Mouse (Mus musculus) kidney, adult 9 months (tissue): ENCODE measurements around the gene Gm14444.
A peak's percentile ranks its signal among the peaks of the same experiment; 100 is the strongest.
"Not testable (repeated sequence)": the region's sequence is repeated elsewhere in the genome, so short reads cannot be mapped to it uniquely, and the experiment has no call there.

Experiments
- DNase-seq: peaks from one replicate; pipeline ENCODE4 v3.0.0; 2022

The Gm14444 gene

DNA sequence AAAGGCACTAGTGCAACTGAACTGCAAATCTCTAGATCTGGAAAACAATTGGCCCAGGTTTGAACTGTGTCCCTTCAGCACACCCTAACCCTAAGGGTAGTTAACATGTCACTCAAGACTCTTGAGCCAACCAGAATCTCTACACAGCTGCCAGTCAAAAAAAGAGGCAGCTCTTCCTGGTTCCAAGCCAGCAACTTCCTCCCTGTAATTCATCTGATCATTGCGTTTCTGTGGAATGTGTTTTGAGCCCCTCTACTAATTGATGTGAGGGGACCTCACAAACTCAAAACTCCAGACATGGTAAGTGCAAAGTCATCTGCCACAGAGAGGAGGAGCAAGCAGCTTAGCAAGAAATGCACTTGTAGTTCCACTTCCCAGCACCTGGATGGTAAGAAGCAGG lies at the start of gene Gm14444:
TSS of gene Gm14444 (plus strand) at position 220 of the 400 bp plus-strand sequence.
- DNase-seq = not testable (repeated sequence)

DNA sequence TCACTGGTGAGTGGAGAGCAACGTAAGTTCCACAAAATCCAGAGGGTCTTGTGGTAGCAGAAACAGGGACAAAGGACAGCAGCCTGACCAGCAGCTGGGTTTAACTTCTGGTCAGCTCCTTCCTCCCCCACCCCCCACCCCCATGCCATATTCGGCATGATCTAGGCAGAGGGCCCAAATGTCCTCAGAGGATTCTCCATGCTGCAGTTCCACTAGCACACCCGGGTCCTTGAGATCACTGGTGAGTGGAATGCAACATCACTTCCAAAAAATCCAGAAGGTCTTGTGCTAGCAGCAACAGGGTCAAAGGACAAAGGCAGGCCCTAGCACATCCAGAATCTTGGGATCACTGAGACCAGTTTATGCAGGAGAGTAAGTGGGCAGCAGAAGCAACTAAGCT lies 44.6 kb upstream of the Gm14444 start:
- peak; percentile 56 for DNase-seq

DNA sequence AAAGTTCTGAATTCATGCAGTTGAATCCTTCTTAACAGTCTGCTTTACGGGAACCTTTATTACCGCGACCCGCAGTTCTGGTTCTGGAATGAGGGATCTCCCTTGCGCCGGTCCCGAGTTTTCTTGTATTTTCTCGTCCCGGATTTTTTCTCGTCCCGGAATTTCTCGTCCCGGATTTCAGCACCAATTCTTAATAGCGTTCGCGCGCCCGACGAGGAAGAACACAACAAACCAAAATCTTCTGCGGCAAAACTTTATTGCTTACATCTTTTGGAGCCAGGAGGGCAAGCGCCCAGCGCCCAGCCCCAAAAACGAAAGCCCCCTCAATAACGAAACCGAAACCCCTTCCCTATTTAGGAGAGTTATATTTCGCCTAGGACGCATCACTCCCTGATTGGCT lies 34.2 kb downstream of the Gm14444 start:
- not testable (repeated sequence) for DNase-seq

DNA sequence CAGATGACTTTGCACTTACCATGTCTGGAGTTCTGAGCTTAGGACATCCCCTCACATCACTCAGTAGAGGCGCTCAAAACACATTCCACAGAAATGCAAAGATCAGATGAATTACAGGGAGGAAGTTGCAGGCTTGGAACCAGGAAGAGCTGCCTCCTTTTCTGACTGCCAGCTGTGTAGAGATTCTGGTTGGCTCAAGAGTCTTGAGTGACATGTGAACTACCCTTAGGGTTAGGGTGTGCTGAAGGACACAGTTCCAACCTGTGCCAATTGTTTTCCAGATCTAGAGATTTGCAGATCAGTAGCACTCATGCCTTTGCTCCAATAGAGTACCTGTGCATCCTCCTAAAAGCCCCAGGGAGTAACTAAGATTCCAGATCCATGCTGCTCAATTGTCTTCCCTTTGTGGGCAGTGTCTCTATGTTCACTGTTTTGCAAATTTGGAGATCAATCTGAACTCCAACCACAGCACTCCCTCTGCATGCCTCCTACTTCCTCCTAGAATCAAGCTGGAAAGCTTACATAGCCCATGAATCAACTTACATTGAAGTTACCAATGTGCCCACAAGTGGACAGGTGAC lies 57.7 kb downstream of the Gm14444 start, which contains the start of gene Gm14393:
TSS of gene Gm14393 (minus strand) at position 101 of the 581 bp plus-strand sequence.
- not testable (repeated sequence) for DNase-seq
